Mouse (Mus musculus) heart, postnatal 0 days (tissue): ENCODE data around the gene Cfap300. TPM values are rescaled to one million over a fixed set of nuclear protein-coding genes. Genes with fewer than 3 reads are reported as not detected.

Source experiments
- ATAC-seq: fragments of 200-750 bp; cut with Nextera tagmentation; 2 replicates; pipeline ENCODE4 v1.8.0; 2017; ENCODE audit warnings: low read depth, moderate number of reproducible peaks, moderate library complexity; ENCODE audit not compliant: insufficient read depth
- DNase-seq: peaks from one replicate; pipeline ENCODE4 v3.0.0-alpha.2; 2016; ENCODE audit warnings: low spot score
- H3K27ac ChIP-seq: fragments of 300-500 bp; sonication (generic); 2 replicates; pipeline ENCODE4 v1.5.1; 2014; ENCODE audit warnings: low read depth, mild to moderate bottlenecking
- H3K27me3 ChIP-seq: fragments of 300-500 bp; sonication (generic); 2 replicates; pipeline ENCODE4 v1.6.1; 2014; ENCODE audit warnings: low read length, mixed read lengths; ENCODE audit not compliant: control insufficient read depth, insufficient read depth
- H3K36me3 ChIP-seq: fragments of 300-500 bp; sonication (generic); replicated peaks from 2 replicates; pipeline ENCODE4 v1.6.1; 2014; ENCODE audit warnings: low read length, mixed read lengths; ENCODE audit not compliant: control insufficient read depth, insufficient read depth
- H3K4me1 ChIP-seq: fragments of 300-500 bp; sonication (generic); 2 replicates; pipeline ENCODE4 v1.6.1; 2014; ENCODE audit warnings: antibody characterized with exemption; ENCODE audit not compliant: control insufficient read depth, insufficient read depth
- H3K4me2 ChIP-seq: fragments of 300-500 bp; sonication (generic); 2 replicates; pipeline ENCODE4 v1.6.1; 2014; ENCODE audit warnings: low read depth, mild to moderate bottlenecking, low read length, moderate library complexity
- H3K4me3 ChIP-seq: fragments of 300-500 bp; sonication (generic); 2 replicates; pipeline ENCODE4 v1.5.1; 2014; ENCODE audit warnings: low read depth, low read length
- H3K9ac ChIP-seq: fragments of 300-500 bp; sonication (generic); replicated peaks from 2 replicates; pipeline ENCODE4 v1.6.1; 2014; ENCODE audit warnings: low read depth, low read length, mixed read lengths
- H3K9me3 ChIP-seq: fragments of 300-500 bp; sonication (generic); replicated peaks from 2 replicates; pipeline ENCODE4 v1.6.1; 2016; ENCODE audit warnings: low read length; ENCODE audit not compliant: control insufficient read depth
- CTCF ChIP-seq: IDR thresholded peaks from 2 replicates; pipeline ENCODE4 v1.5.1; 2016; ENCODE audit warnings: antibody characterized with exemption, control low read depth, low read depth
- EP300 ChIP-seq: IDR thresholded peaks from 2 replicates; pipeline ENCODE4 v1.6.1; 2016; ENCODE audit warnings: antibody characterized with exemption, low read depth
- WGBS: fragments of 180-500 bp; shearing (Covaris S2); extraction: QIAGEN DNeasy Blood & Tissue Kit; methylation state at CpG from one replicate; pipeline ENCODE4 v1.1.7; 2014; 5-methylcytosine and 5-hydroxymethylcytosine counted together
- polyA plus RNA-seq: library from polyadenylated mRNA; unstranded; fragments of >200 nt; fragmentation: Nextera tagmentation; extraction: Ambion mirVana; gene quantifications from 2 replicates; pipeline ENCODE4 v1.2.1, GENCODE M21; 2015
- total RNA-seq: library from RNA; depleted of rRNA; stranded (reverse); fragments of >200 nt; gene quantifications from 2 replicates; pipeline ENCODE4 v1.2.3, GENCODE M21; 2014; ENCODE audit warnings: low replicate concordance; rRNA removed

Gene Cfap300
- 2.7 and 6.4 TPM in 2 replicates for total RNA-seq
- 3.0 TPM in 2 replicates for polyA plus RNA-seq

GRCm38 (mm10) chr9:8042338-8043043 is at the start of gene Cfap300:
Gene Cfap300 (minus strand): TSS chr9:8042823.
- TF ChIP-seq CTCF, result no peak
- no peak for TF ChIP-seq EP300
- ATAC-seq, result peak; percentile 99

DNA sequence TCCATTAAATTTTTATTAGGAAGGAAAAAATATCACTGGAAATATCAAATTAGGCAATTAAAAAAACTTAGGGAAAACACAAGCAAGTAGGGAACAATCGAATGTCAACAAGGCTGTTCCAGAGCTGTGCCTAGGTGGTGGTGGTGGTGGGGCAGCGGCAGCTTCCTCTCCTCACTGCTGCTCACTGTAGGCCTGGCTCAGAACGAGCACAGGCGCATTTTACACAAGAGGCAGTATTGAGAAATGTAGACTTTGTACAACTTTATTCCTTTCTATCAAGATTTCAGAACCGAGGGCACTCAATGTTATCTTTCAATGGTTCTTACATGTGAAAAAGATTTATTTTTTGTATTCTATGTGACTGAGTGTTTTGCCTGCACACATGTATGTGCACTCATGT is 36.3 kb upstream of the Cfap300 start:
- WGBS, result 81% methylated on average over 5 of the region's 5 CpGs

More at GRCm38 (mm10) chr9:8042338-8043043, at the start of gene Cfap300:
- WGBS, result under 1% methylated on average over 37 of the region's 39 CpGs
- Histone ChIP-seq H3K4me2 (peak within 1 kb of the TSS; percentile 78), H3K27ac (peak within 1 kb of the TSS; percentile 79), H3K9me3 (no peaks in the 10 kb centered on the region), H3K36me3 (no peaks in the 10 kb centered on the region), H3K27me3 (no peaks in the 10 kb centered on the region), H3K4me1 (no peaks in the 10 kb centered on the region), H3K4me3 (peak within 1 kb of the TSS; percentile 81), H3K9ac (peak within 1 kb of the TSS; percentile 52)
- DNase-seq, result peak; percentile 96

DNA sequence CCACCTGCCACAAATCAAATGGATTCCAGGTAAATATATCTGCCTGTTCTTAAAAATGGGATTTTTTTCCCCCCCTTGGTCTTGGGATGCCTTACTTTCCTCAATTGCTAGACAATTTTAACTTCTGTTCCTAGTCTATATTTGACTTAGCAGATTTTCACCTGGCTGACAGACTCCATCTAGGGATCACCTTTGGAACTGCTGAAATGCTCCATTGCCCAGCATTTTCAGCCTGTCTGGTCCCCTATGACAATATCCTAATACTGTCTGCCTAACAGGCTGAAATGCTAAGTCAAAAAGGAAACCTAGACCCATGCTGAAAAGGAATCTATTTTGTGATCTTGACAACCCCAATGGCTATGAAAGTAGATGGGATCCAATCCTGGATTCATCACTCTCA is 31.7 kb upstream of the Cfap300 start:
- TF ChIP-seq EP300 (no peak), CTCF (peak; percentile 55)
- no peak overlapping the region for H3K4me2 ChIP-seq
- no peaks in the 10 kb centered on the region for H3K36me3 ChIP-seq
- H3K4me3 ChIP-seq, result no peak overlapping the region
- no peaks in the 10 kb centered on the region for H3K4me1 ChIP-seq
- no peak overlapping the region for H3K27ac ChIP-seq
- no peak overlapping the region for H3K9ac ChIP-seq
- no peaks in the 10 kb centered on the region for H3K9me3 ChIP-seq
- ATAC-seq, result no peak
- DNase-seq, result no peak
- no peaks in the 10 kb centered on the region for H3K27me3 ChIP-seq

More for the DNA sequence above, 36.3 kb upstream of the Cfap300 start:
- Histone ChIP-seq H3K4me2 (no peak overlapping the region), H3K27me3 (no peaks in the 10 kb centered on the region), H3K4me1 (no peaks in the 10 kb centered on the region), H3K36me3 (no peaks in the 10 kb centered on the region), H3K9ac (no peak overlapping the region), H3K9me3 (no peaks in the 10 kb centered on the region), H3K4me3 (no peak overlapping the region), H3K27ac (no peak overlapping the region)
- no peak for DNase-seq
- no peak for TF ChIP-seq EP300
- TF ChIP-seq CTCF, result no peak
- no peak for ATAC-seq

DNA sequence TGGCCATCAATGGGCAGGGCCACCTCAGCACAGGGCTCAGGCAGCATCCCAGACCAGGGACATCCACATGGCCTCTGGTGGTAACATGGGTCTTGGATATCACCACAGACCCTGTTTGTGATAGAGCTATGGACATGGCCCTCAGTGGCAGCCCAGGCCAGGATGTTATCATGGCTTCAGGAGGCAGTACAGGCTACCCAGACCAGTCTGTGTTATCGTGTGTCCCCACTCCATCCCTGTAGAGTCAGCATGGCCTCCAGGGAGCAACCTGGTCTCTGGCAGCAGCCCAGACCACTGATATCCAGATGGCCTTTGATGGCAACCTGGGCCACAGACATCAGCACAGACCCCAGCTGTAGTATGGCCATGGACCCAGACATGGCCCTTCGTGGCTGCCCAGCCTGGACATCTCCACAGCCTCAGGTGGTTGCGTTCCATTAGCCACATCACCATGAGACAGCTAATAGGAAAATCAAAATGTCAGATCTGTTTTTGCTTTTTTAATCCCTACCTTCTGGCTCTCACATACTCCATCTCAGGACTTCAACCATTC is 30.7 kb upstream of the Cfap300 start:
- H3K36me3 ChIP-seq, result no peaks in the 10 kb centered on the region
- H3K4me1 ChIP-seq, result no peaks in the 10 kb centered on the region
- H3K4me3 ChIP-seq, result no peak overlapping the region
- no peaks in the 10 kb centered on the region for H3K27me3 ChIP-seq
- no peak overlapping the region for H3K9ac ChIP-seq
- 84% methylated on average over 3 of the region's 3 CpGs for WGBS
- TF ChIP-seq EP300 (no peak), CTCF (no peak)
- no peaks in the 10 kb centered on the region for H3K9me3 ChIP-seq
- H3K27ac ChIP-seq, result no peak overlapping the region
- no peak overlapping the region for H3K4me2 ChIP-seq
- DNase-seq (no peak), ATAC-seq (no peak)

- 61% methylated on average over 3 of the region's 3 CpGs for WGBS
- H3K27me3 ChIP-seq, result no peaks in the 10 kb centered on the region
- H3K4me2 ChIP-seq, result no peak overlapping the region
- H3K9me3 ChIP-seq, result no peaks in the 10 kb centered on the region
- ATAC-seq (no peak), DNase-seq (no peak)
- H3K4me1 ChIP-seq, result no peaks in the 10 kb centered on the region
- TF ChIP-seq EP300 (no peak), CTCF (no peak)
- H3K36me3 ChIP-seq, result no peaks in the 10 kb centered on the region
- no peak overlapping the region for H3K9ac ChIP-seq
- no peak overlapping the region for H3K4me3 ChIP-seq
- H3K27ac ChIP-seq, result no peak overlapping the region
These were observed 17.0 kb upstream of the Cfap300 start for GRCm38 (mm10) chr9:8059636-8060035.

GRCm38 (mm10) chr9:8054831-8055230 is 12.2 kb upstream of the Cfap300 start:
- Histone ChIP-seq H3K27ac (no peak overlapping the region), H3K27me3 (no peaks in the 10 kb centered on the region), H3K4me3 (no peak overlapping the region), H3K9me3 (no peaks in the 10 kb centered on the region), H3K36me3 (no peaks in the 10 kb centered on the region), H3K4me2 (no peak overlapping the region), H3K9ac (no peak overlapping the region), H3K4me1 (no peaks in the 10 kb centered on the region)
- DNase-seq (no peak), ATAC-seq (no peak)
- TF ChIP-seq CTCF (no peak), EP300 (no peak)
- WGBS, result 14% methylated on average over 1 of the region's 1 CpGs
